Mouse (Mus musculus) megakaryocyte, embryonic 14.5 days (primary cell): ENCODE results near the gene Fer.

ENCODE experiments used
- FLI1 ChIP-seq: IDR thresholded peaks from 2 replicates; pipeline ENCODE4 v1.6.1; 2012; ENCODE audit warnings: low read length, inconsistent platforms, mixed read lengths
- GATA1 ChIP-seq: IDR thresholded peaks from 3 replicates; pipeline ENCODE4 v1.6.1; 2012; ENCODE audit warnings: mixed read lengths, low read length, inconsistent platforms, borderline replicate concordance

GRCm38 (mm10) chr17:63988710-63989109, 125.8 kb downstream of the Fer start:
- TF ChIP-seq GATA1 (no peak), FLI1 (no peak)
